Mouse (Mus musculus) liver, postnatal 0 days (tissue): ENCODE data around the gene Lekr1.

Source experiments
- CTCF ChIP-seq: sonication (generic); IDR thresholded peaks from 2 replicates; pipeline ENCODE4 v1.5.1; 2016; ENCODE audit warnings: antibody characterized with exemption, low read depth
- EP300 ChIP-seq: IDR thresholded peaks from 2 replicates; pipeline ENCODE4 v1.6.1; 2016; ENCODE audit warnings: antibody characterized with exemption, low read depth, mild to moderate bottlenecking

DNA sequence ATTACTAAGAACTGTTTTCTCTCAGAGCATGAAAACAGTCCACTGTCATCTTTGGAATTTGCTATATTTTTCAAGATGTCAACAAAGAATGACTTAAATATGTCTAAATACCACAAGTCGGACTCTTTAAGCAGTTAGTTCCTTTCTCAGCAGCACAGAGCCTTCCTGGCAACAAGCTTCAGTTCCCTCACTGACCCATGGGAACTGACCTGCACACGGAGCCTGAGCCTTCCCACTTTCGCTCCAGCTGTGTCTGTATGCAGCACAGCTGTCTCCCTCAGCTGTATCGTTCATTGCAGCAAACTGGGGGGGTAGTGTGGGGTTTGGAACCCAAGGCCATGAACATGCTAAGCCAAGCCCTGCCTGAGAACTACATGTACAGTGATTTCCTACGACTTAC is 136.8 kb downstream of the Lekr1 start:
- TF ChIP-seq CTCF, result no peak
- TF ChIP-seq EP300, result no peak
